Mouse (Mus musculus) heart, adult 9 months (tissue): ENCODE measurements around the gene Tex48.

ENCODE experiments used
- DNase-seq, 2 experiments: peaks; one replicate each; pipeline ENCODE4 v3.0.0; 2022; ENCODE audit warnings: low spot score in 2 of 2

The Tex48 gene

DNA sequence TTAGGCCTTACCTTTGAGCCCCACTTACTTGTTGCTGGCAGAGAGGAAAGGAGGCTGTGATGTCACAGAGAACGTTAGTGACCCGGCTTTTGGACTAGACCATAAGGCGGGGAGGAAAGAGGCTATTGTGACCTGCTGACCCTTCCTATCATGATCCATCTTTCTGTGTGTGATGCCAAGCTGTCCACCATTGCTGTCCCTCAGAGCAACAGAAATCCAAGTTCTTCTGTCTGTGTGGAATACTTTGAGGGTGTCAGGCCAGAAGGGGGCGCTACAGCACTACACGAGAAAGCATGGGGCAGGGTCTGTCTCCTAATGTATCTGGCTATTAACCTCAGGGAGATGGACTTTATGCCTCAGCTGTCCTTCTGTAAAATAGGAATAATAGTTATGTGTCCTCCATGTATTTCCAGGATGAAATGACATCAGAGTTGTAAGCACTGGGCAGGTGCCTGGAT lies at the start of gene Tex48:
Gene Tex48 (minus strand): TSS at position 51 of the 458 bp plus-strand sequence.
- DNase-seq = no peak

DNA sequence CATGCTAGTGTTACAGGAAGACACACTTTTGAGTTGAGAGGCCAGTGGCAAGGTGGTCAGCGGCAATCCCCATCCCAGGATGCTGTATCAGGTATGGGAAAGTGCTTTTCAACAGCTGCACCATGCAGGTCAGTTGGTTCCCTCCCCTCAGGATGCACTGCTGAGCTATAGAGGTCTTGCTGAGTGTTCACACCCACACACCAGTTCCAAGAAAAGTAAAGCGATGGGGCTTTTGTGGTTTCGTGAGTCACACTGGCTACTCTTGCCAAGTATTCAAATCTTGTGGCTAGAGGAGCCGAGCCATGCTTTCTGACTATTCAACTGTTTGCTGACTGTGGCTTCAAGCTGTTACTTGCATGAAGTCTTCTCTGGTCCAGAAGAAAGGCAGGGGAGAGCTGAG lies 46.0 kb upstream of the Tex48 start:
- peak; percentile 28 to 37 for DNase-seq

DNA sequence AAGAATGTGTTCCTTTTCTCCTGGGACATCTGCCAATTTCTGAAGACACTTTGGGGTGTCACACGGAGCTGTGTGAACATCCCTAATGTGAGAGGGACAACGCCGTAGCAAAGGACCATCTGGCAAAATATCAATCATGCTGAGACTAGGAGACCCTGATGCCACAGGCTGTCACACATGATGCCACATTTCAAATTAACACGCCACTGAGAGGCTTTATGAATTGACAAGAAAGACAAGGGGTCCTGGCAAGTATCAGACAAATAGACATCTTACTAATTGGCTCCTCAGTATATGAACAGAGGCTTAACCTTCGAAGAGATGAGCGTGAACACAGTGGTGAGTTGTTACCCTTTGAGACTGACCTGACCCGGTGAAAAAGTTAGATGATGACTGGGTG lies 43.5 kb upstream of the Tex48 start:
- DNase-seq = no peak

DNA sequence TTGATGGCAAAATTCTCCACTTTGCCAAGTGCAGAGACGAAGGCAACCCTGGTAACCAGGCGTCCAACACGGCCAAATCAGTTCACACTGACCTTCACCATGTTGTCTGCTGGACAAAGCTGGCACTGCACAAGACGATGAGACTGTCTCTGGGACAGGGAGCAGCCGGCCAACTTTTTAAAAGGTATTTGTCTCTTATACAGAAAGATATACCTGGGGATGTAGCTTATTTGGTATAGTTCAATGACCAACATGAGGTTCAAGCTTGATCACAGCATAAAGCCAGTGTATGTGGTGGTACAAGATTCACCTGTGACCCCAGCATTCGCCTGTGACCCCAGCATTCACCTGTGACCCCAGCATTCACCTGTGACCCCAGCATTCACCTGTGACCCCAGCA lies 41.1 kb upstream of the Tex48 start, which contains the start of gene Gm11214:
Gene Gm11214 (minus strand): TSS at position 101 of the 400 bp plus-strand sequence.
- DNase-seq = no peak

DNA sequence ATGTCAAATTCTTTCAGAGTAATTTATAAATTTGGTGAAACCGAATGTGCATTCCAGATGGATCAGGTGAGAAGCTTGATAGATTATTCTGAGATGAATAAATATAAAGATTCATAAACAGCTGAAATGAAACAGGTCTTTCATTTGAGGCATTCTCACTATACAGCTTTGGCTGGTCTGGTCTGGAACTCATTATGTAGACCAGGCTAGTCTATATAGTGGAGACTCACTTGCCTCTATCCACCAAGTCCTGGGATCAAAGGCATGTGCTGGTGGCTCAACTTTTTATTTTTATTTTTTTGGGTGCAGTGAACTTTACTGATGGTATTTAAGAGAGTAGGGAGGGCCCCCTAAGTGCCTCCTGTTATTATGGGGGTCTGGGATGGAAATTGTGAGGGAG lies 39.6 kb upstream of the Tex48 start:
- DNase-seq = no peak

DNA sequence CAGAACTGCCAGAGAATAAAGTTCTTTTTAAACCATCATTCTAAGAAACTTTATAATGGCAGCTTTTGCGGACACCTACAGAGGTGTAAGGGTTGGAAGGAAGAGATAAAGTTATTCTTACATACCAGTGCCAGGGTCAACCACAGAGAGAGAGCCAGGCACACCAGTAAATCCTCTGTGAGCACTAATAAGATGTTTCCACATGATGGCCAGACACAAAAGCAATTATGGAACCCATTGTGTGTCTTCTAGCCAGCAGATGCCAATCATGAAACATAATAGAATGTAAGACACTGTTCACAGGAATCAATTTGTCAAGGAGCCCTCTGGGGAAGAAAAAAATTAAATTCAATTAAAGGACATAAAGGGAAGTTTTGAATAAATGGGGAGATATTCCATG lies 39.2 kb upstream of the Tex48 start:
- DNase-seq = no peak

DNA sequence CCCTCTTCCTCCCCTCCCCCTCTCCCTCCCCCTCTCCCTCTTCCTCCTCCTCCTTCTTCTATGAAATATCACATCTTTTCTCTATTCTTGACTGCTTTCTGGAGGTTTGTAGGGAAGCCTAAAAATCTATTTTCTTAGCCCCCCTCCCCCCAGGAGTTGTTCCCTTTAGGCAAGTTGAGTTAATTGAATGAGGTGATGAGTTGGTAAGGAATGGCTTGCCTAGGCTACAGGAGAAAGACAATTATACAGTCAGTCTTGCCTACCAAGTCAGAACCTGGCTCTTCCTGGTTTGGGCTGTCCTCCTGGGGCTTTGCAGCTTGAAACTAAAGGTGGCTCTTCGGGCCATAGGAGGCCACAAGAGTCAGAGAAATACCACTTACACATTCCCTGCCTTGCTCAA lies 37.5 kb upstream of the Tex48 start:
- DNase-seq = no peak

DNA sequence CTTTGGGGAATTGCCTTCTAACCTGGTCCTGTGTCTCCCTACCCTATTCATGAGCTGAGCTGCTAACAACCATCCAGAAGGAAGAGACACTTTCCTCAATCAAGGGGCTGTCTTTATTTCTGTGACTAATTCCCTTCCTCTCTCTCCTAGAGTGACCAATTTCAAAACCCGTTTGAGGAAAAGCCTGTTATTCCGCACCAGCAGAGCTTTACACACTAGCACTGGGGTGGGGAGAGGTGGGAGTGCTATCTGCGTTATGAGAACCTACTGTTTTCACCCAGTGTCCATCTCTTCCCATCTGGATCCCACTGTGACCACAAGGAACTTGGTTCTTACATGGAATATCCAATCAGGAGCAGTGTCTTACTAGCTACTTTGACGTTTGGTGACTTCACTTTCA lies 36.9 kb upstream of the Tex48 start:
- DNase-seq = no peak

DNA sequence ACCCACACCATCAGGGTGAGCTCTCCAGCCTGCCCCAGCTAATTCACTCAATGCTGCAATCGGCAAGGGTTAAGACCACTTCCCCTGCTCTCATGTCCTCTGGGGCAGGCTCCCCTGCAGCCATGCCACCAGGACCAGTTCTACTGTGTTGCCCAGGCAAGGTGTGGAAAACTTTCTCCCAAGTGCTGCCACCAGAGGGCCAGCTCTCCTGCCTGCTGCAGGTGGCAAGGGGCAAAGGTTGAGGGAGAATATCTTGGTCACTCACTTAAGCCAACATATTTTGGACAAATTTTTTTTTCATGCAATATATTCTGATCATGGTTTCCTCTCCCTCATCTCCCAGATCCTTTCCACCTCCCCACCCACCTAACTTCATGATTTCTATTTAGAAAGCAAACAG lies 32.2 kb upstream of the Tex48 start:
- DNase-seq = no peak

DNA sequence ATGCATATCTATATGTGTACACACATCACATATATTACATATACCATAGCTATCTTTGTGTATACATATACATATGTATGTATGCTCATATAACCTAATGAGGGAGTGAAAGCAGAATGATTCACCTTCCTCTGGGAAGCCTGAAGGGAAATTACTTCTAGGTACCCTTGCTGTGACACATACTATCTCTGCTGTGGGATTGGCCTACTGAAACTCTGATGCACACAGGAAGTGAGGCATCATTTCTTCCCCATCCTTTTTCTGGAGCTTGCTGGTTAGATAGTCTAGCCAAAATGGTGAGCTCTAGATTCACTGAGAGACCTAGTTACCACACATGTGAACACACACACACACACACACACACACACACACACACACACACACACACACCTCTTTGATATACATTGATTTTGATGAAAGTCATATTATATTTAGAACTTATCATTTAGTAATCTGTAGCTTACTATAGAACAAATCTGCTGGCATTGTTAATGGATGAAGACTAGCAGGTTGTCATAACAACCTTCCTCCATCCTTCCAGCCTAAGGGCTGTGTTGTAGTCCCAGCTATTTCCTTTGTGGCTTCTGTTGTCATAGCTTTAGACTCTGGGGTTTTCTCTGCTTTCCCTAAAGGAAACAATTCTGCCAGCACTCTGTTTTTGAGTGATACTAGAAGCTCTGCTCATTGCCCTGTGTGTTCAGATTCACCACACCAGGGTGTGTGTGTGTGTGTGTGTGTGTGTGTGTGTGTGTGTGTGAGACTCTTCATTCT lies 21.9 kb upstream of the Tex48 start:
- no peak for DNase-seq

DNA sequence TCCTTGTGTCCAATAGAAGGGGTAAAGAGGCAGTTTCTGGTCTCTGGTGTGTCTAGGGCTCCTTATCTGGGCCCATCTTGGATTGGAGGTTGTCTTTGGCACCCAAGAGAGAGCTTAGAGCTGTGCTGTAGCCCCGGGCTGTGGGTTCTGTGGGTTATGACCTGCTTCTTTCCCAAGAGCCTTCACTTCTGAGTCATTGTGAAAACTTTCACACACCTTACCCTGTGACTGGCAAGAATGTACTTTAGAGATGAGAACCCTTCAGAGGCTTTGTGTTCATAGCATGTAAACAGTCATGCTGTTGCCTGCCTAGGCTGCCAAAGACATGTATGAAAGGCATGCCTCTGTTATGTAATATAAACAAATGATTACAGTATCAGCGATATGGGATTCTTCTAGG lies 17.6 kb upstream of the Tex48 start:
- no peak for DNase-seq

DNA sequence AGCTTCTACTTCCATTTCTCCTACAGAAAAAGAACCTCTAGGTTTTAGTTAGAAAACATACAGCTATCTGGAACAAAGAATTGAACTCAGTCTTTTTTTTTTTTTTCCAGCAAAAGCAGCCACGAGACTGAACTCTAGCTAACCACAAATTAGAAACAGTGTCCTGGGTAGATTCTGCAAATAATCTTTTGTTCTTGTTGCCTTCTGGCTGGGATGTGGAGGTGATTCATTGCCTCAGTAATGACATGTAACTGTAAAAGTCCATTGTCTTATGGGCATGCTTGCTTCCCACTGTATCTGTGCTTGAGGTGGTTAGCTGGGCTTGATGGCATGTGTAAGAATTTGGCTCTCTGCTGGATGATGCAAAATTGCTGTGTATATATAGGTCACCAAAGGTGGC lies 16.4 kb upstream of the Tex48 start:
- DNase-seq = no peak

DNA sequence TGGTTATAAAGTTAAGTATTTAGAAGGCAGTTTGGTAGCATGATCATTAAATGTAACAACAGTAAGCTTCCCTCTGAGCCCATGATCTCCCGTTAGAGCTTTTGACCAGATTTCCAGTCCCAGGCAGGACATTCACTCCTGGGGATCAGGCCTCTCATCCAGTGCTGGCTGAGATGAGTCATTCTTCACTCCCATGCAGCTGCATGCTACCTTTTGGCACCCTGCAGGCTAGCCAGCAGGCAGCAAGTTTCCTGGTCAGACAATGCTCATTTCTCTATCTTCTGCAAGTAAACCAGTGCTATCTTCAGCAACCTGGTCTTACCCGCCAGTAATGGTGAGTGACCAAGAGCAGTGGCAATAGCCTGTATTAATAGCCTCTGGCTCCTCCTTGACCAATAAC lies 11.0 kb upstream of the Tex48 start:
- DNase-seq = no peak

DNA sequence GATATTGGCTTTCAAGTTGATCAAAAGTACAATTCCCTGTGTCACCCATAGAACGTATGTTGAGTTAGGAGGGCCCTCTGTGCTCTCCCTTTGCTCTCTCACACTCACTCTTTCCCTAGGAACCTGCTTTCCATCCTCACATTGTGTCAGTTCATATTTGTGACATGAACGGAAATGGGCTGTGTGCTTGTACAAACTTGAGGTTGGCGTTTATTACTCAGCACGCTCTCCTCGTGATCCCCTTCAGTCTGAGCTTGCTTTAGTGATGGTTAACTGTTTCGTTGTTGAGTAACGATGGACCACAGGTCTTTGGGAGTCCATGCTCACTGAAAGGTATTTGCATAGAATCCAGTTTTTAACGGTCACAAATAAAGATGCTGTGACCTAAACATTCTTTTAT lies 4.9 kb upstream of the Tex48 start:
- DNase-seq = no peak

DNA sequence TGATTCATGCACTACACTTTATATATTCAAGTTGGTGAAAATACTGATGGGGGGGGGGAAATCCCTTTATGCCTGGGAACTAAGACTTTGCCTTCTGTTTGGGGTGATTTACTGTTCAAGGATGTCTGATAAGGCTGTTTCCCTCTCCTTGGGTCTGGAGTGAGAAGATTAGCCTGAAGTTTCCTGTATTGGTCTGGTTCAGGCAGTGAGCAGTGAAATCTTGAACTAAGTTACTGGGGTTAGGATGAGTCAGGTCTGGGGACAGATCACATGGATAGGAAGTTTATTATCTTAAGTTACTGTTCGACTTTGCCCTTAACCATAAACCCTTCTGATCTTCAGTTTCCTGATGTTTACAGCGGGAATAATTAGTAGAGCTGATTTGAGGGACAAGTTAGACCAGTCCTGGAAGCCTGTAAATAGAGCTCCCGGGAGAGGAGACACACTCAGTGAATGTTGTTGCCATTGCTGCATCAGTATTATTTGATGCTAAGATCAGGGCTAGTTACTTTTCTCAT lies 3.4 kb upstream of the Tex48 start:
- DNase-seq = no peak

DNA sequence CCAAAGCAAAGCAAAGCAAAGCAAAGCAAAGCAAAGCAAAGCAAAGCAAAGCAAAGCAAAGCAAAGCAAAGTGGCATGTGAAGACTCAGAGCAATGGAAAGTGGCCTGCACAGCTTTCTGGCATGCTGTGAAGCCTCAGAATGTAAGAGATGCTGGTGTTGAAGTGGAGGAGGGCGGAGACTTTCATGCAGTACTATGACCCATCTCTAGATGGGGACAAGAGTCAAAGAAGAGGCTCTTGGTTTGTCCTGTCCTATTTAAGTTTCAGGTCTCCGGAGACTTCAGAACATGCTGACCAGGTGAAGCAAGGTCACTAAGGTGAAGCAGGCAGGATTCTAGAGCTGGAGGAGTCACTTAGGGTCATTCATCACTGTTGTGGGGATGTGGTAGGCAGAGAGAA lies 367 bp downstream of the Tex48 start:
- no peak for DNase-seq

DNA sequence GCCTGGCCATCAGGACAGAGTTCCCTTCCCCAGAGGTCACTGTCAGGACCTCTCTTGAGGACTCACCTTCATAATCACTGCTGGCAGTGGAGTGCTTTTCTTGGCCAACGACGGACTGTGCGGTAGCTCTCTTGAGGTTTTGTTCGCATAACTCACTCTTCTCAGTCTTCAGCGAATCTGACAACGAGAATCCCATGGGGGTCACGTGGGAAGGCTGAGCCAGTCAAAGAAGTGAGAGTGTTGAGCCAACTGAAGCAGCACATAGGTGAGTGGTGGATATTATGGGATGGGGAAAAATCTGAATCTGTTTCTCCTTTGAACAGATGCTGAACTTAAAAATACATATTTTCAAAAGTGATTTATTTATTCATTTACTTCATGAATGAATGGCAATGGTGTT lies 13.8 kb downstream of the Tex48 start:
- no peak for DNase-seq

DNA sequence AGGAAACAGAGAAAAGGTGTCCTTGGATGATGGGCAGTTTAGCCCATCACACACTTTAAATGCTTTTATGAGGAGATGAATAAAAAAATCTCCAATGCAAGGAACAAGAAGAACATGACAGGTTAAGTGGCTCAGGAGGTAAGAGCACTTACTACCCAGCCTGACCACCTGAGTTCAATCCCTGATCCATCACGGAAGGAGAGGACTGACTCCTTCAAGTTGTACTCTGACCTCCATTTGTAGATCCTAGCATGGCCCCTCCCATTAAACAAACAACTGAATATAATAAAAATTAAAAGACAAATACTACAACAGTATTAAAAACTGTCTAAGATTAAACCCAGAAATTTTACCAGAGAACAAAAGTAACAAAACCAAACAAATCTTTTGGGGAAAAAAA lies 16.3 kb downstream of the Tex48 start:
- DNase-seq = no peak

DNA sequence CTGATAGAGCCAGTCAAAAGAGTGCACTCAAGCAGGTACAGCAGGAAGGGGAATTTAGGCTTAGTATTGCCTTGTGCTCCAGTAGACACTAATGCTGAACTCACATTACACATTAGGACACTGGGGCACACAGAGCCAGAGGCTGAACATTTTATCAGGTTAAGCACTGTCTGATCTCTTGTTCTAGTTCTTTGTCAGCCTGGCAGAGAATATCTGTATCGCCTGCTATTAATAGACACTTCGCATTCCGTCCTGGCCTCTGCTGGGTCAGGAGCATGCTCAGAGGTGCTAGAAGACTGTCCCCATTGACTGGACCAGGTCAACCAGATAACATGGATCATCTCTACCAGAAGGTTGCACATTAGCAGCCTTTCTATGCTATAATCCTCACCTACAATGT lies 16.7 kb downstream of the Tex48 start:
- DNase-seq = peak; percentile 40 to 57

DNA sequence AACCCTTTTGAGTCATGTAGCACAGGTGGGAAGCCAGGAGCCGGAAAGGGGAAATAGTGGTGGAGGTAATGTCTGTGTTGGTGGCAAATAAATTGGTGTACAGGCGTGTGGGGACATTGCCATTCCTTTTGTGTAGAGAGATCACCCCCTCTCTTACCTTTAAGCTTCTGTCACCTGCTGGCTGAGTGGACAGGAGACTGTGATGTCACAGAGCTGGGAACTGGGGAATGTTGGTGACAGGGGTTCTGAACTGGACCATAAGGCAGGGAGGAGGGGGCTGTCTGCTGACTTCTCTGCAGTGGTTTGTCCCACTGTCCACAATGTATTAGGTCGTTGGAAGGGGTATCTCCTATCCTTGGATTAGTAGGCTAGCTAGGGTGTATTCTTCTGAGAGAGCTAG lies 17.3 kb downstream of the Tex48 start, which contains the start of gene Gm11213:
Gene Gm11213 (minus strand): TSS at position 317 of the 400 bp plus-strand sequence.
- no peak for DNase-seq

DNA sequence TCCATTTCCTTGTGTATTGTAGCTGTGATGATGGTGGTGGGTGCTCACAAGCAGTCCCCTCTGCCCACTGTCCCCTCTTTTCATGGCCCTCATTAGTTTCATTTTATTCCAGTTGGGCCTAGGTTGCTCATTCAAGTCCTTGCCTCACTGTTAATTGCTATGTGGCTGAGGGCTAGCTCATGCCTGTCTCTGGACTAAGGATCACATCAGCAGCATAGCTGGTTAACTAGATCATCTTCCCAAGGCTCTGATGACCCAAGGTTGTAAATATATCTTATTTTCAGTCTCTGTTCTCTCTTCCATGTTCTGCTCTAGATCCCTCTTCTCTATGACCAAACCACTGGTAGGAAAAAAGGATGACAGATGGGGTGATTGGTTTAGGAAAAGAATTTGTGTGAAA lies 21.0 kb downstream of the Tex48 start:
- no peak for DNase-seq

DNA sequence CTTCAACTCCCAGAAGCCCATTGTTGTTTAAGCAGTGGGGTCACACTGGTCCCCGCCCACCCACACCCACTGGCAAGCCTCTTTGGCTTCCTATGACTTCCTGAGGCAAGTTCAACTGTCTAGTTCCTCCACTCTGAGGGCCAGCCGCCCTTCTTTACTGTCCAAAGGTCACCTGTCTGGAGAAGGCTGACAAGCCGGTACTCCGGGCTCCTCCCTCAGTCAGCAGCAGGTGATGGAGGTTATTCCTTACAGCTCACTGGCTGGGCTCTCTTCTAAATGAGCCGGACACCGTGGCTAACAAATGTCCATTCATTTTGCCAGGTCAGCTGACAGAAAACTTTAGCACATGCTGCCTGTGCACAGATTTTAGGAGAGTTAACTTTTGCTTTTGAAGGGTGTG lies 21.4 kb downstream of the Tex48 start:
- no peak for DNase-seq

DNA sequence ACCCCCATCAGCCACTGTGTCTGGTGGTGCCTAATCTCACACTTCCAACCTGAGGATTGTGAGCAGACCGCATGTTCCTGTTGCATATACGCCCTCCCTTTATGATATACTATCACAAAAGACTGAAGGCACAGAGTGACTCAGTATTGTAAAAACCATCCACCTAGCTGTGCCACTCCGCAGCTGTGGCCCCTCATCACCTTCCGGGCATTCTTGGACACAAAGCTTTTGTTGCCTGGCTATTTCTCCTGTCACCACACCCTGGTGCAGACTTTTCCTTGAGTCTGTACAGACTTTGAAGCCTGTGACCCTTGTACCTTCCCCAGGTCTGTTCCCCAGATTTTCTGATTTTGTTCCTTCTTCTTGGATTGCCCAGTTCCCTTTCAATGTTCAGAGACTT lies 26.2 kb downstream of the Tex48 start:
- DNase-seq = no peak

DNA sequence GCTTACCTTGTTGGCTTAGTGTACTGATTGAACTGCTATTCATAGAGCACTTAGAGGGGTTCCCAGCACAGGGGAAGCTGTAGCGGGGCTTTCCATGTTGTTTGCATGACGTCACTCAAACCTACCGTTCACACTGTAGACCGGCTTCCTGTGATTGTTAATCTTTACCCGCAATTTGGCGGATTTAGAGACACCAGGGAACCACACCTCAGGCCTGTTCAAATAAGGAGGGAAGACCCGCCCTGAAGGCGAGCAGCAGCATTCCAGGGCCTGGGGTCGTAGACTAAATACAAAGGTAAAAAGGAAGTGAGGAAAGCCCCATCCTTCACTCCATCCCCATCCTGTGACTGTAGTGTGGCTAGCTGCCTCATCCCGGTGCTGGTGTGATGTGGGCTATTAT lies 27.0 kb downstream of the Tex48 start:
- DNase-seq = no peak
